Mouse (Mus musculus) gastrocnemius, postnatal 10 days (tissue): ENCODE data around the gene Agmo. TPM values are rescaled to one million over a fixed set of nuclear protein-coding genes. Genes with fewer than 3 reads are reported as not detected.

Source experiments
- DNase-seq: peaks from one replicate; pipeline ENCODE4 v3.0.0; 2021; ENCODE audit warnings: mixed read lengths
- long read RNA-seq, 2 experiments: library from polyadenylated mRNA; stranded (forward); transcript quantifications; one replicate each; pipeline ENCODE4 v2.0.0; 2021
- total RNA-seq, 2 experiments: library from RNA; stranded (reverse); gene quantifications; 2 replicates each; pipeline ENCODE4 v1.2.3; 2021

The Agmo gene
- 1 to 10 TPM; 2.3 to 2.7 TPM for total RNA-seq
- long read RNA-seq, experiment 1, partial matches to known transcripts, result 0 of 3 reads
- long read RNA-seq, experiment 1, other reads (novel, unspliced or antisense), result 0 of 3 reads
- long read RNA-seq, experiment 2, transcript Agmo-201 (13 exons, 2,423 nt), result major isoform, 7 of 7 reads
- long read RNA-seq, experiment 2, partial matches to known transcripts, result 0 of 7 reads
- long read RNA-seq, experiment 2, other reads (novel, unspliced or antisense), result 0 of 7 reads

GRCm38 (mm10) chr12:37241566-37242021 lies at the start of gene Agmo:
Gene Agmo, plus strand, starts transcription at chr12:37241641.
- DNase-seq, result peak; percentile 3

GRCm38 (mm10) chr12:37231119-37231518 lies 10.3 kb upstream of the Agmo start:
- no peak for DNase-seq

- DNase-seq, result no peak
These were observed 371 bp upstream of the Agmo start for GRCm38 (mm10) chr12:37240975-37241565.

GRCm38 (mm10) chr12:37242484-37242883 lies 1.0 kb downstream of the Agmo start:
- DNase-seq, result no peak

- no peak for DNase-seq
These were observed 3.4 kb downstream of the Agmo start for GRCm38 (mm10) chr12:37244876-37245275.

GRCm38 (mm10) chr12:37251688-37252087 lies 10.2 kb downstream of the Agmo start:
- DNase-seq, result no peak

- DNase-seq, result no peak
These were observed 15.7 kb downstream of the Agmo start for GRCm38 (mm10) chr12:37257099-37257498.

GRCm38 (mm10) chr12:37259771-37260528 lies 18.5 kb downstream of the Agmo start:
- no peak for DNase-seq

GRCm38 (mm10) chr12:37263685-37264084 lies 22.2 kb downstream of the Agmo start:
- DNase-seq, result no peak

- DNase-seq, result no peak
These were observed 27.3 kb downstream of the Agmo start for GRCm38 (mm10) chr12:37268636-37269152.

- DNase-seq, result no peak
These were observed 31.2 kb downstream of the Agmo start for GRCm38 (mm10) chr12:37272660-37273059.

- no peak for DNase-seq
These were observed 32.7 kb downstream of the Agmo start for GRCm38 (mm10) chr12:37273964-37274657.

- DNase-seq, result no peak
These were observed 33.2 kb downstream of the Agmo start for GRCm38 (mm10) chr12:37274658-37275019.

- no peak for DNase-seq
These were observed 65.6 kb downstream of the Agmo start for GRCm38 (mm10) chr12:37306956-37307466.

GRCm38 (mm10) chr12:37310786-37311185 lies 69.3 kb downstream of the Agmo start:
- DNase-seq, result no peak

- DNase-seq, result no peak
These were observed 81.4 kb downstream of the Agmo start for GRCm38 (mm10) chr12:37322860-37323259.

- no peak for DNase-seq
These were observed 93.5 kb downstream of the Agmo start for GRCm38 (mm10) chr12:37334987-37335386.

- no peak for DNase-seq
These were observed 102.8 kb downstream of the Agmo start for GRCm38 (mm10) chr12:37344225-37344624.

- no peak for DNase-seq
These were observed 104.3 kb downstream of the Agmo start for GRCm38 (mm10) chr12:37345696-37346095.

GRCm38 (mm10) chr12:37392316-37392715 lies 150.9 kb downstream of the Agmo start:
- no peak for DNase-seq

GRCm38 (mm10) chr12:37402541-37402940 lies 161.1 kb downstream of the Agmo start:
- DNase-seq, result no peak

- no peak for DNase-seq
These were observed 184.9 kb downstream of the Agmo start for GRCm38 (mm10) chr12:37426350-37426749.
